Mouse (Mus musculus) cerebellum, adult 11 months (tissue): Measurements from ENCODE around the gene 1700037C18Rik.

Source experiments
- DNase-seq: peaks from one replicate; pipeline ENCODE4 v3.0.0; 2022

1700037C18Rik gene

DNA sequence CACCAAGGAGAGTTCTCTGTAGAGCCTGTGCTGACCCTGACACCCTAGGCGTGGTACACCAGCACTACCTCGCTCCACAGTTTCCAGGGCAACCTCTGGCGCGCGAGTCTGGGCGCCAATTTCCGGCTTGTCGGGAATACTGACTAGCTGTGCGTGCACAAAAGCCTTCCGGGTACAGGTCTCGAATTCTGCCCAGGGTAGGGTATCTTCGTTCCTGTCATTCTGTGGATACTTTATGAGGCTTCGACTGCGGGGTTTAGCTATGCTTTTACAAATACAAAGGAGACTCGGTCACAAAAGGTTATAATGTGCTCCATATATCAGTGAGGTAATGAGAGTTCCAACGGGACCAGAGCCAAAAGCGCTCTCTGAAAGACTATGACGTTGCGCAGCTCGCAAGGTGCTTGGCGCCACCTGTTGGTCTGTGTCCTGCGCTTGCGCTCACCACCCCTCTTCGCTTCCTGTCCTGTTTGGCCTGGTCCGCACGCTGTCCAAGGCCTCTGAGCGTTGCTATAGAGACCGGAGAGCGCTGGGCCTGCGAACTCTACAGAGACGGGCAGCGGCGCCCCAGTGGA lies at the start of gene 1700037C18Rik, which contains the start of gene Cluap1:
TSS of gene 1700037C18Rik (minus strand) at position 153 of the 575 bp plus-strand sequence.
TSS of gene Cluap1 (plus strand) at position 265 of the 575 bp plus-strand sequence.
- peak; percentile 92 for DNase-seq

- peak; percentile 49 for DNase-seq
Measured at GRCm38 (mm10) chr16:3956369-3956768, 47.9 kb upstream of the 1700037C18Rik start.

- DNase-seq = no peak
Measured at GRCm38 (mm10) chr16:3951141-3951540, 42.7 kb upstream of the 1700037C18Rik start.

GRCm38 (mm10) chr16:3934701-3935100 lies 26.2 kb upstream of the 1700037C18Rik start:
- DNase-seq = no peak

- DNase-seq = no peak
Measured at GRCm38 (mm10) chr16:3934091-3934490, 25.6 kb upstream of the 1700037C18Rik start.

DNA sequence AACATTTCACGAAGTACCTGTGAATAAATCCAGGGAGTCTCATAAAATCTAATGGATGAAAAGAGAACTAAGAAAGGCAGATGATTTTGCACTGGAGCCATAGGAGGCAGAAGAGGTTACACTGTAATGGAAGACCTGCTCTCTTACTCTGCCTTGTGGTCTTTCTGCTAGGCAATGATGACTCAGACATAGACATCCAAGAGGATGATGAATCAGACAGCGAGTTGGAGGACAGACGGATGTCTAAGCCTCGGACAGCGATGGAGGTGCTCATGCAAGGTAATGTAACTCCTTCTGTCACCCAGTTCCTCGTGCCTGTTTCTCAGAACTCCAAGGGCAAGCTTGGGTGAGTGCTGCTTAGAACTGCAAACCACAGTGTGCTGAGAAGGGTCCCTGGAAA lies 25.0 kb upstream of the 1700037C18Rik start:
- DNase-seq = no peak

GRCm38 (mm10) chr16:3929151-3929550 lies 20.7 kb upstream of the 1700037C18Rik start:
- DNase-seq = no peak

- no peak for DNase-seq
Measured at GRCm38 (mm10) chr16:3928582-3928981, 20.1 kb upstream of the 1700037C18Rik start.

- DNase-seq = no peak
Measured at GRCm38 (mm10) chr16:3923966-3924365, 15.5 kb upstream of the 1700037C18Rik start.

DNA sequence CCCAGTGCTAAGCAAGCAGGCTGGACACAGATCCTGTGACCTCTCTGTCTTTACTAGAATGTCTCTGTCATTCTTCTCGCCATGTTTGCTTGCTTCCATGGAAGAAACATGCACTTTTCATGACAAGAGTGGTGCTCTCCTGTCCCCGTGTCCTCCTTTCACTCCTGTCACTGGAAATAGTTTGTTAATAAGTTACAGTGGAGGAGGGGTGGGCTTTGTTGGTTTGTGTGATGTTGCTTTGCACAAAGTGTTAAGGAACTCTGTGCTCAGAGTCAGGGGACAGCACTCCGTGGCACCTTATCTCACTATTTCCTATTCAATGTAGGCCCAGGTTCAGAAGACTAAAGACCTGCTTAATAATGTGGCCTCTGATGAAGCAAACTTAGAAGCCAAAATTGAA lies 15.0 kb upstream of the 1700037C18Rik start:
- no peak for DNase-seq

DNA sequence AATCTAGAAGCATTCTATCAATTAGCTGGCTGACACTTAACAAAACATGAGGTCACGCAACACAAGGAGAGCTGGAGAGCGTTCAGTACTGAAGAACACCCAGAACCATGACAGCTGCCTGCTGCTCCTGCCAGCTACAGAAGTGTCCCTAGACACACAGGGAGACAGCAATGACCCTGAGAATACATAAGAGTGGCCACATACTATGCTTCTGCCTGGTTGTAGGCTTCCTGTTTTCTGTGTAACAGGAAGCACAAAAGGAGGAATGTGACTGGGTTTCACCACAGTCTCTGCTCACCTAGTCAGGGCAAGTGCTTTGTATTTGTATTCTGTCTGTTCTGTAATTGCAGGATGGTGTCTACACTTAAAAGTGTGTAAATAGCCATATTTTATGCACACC lies 12.3 kb upstream of the 1700037C18Rik start:
- DNase-seq = no peak

- no peak for DNase-seq
Measured at GRCm38 (mm10) chr16:3909118-3909517, 629 bp upstream of the 1700037C18Rik start.

- DNase-seq = no peak
Measured at GRCm38 (mm10) chr16:3907471-3907870, 1.0 kb downstream of the 1700037C18Rik start.

- DNase-seq = no peak
Measured at GRCm38 (mm10) chr16:3896553-3896952, 11.9 kb downstream of the 1700037C18Rik start.

DNA sequence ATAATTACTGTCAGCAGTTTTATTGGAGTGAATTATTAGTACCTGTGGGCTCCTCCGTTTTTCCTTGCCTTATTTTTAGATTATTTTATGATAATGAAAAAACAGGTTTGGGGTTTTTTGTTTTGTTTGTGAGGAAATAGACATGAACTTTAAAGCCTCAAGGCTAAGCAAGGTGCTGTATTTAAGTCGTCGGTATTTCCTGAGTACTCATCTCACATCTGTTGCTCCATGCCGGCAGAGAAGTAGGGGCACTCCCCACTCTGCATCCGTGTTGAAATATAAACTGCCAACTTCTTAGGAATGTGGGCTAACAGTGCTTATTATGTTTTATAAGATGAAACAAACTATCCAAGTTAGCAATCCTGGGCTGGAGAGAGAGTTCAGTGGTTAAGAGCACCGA lies 12.4 kb downstream of the 1700037C18Rik start:
- no peak for DNase-seq

DNA sequence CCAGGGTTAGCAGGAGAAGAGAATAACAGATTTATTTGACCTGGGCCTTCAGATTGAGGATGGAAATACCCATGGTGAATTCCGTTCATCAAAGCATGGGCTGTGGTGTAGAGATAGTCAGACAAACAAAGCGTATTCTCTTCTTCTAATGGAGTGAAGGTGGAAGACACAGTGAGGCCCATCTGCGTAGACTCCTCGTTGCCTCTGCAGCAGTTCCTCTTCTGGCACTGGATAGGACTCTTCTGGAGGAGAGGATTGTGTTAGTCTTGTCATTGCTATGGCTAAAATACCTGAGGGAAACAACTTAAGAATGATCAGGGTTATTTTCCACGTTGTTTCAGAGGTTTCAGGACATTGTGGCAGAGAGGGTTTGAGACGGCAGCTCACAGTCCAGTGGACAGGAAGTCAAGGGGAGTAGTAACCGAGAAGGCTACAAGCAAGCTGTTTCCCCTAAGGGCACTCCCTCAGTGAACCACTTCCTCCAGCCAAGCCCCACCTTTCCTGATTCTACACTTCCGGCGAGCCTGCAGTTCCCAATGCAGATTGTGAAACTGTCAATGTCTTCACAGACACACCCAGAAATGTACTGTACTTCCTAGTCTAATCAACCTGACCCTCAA lies 13.2 kb downstream of the 1700037C18Rik start:
- no peak for DNase-seq

DNA sequence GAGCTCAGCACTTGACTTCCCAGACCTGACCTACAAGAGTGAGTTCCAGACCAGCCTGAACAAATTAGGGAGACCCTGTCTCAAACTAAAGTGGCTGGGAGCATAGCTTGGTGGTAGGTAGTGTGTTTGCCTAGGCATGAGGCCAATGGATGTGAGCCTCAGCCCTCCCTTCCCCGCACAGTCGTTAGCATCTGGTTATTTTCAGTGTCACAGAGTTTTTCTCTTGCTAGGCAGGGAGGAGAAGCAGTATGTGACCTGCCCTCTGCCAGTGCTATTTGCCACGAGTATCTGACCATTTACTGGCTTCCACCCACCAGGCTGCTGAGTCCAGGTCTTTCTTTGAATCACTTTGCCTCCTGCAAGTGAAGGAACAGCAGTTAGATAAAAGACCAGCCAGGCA lies 14.8 kb downstream of the 1700037C18Rik start:
- no peak for DNase-seq

DNA sequence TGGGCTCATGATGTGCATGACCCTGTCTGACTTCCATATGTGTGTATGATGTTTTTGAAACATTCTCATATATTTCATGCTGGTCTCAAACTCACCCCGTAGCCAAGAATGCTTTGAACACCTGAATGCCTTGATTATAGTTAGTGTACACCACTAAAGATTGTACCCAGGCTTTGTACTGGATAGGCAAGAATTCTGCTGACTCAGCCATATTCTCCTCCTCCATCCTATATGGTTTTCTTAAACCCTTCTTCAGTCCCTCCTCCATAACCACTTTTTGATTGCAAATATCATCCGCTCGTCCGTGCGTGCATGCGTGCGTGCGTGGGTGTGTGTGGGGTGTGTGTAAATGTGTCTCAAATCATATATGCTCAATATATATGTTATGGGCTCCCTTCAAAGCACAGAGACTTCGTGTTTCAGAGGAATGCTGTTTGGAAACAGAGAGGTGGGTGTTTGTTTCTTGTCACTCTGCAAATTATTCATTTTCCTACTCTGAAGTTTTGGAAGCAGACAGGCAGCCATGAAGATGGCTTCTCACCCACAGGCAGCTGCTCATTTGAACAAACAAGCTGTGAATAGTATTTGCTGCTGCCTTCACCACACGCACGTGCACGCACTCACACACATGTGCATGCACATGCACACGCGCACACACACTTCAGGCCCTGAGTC lies 16.7 kb downstream of the 1700037C18Rik start:
- no peak for DNase-seq

- DNase-seq = no peak
Measured at GRCm38 (mm10) chr16:3885065-3885670, 23.3 kb downstream of the 1700037C18Rik start.

DNA sequence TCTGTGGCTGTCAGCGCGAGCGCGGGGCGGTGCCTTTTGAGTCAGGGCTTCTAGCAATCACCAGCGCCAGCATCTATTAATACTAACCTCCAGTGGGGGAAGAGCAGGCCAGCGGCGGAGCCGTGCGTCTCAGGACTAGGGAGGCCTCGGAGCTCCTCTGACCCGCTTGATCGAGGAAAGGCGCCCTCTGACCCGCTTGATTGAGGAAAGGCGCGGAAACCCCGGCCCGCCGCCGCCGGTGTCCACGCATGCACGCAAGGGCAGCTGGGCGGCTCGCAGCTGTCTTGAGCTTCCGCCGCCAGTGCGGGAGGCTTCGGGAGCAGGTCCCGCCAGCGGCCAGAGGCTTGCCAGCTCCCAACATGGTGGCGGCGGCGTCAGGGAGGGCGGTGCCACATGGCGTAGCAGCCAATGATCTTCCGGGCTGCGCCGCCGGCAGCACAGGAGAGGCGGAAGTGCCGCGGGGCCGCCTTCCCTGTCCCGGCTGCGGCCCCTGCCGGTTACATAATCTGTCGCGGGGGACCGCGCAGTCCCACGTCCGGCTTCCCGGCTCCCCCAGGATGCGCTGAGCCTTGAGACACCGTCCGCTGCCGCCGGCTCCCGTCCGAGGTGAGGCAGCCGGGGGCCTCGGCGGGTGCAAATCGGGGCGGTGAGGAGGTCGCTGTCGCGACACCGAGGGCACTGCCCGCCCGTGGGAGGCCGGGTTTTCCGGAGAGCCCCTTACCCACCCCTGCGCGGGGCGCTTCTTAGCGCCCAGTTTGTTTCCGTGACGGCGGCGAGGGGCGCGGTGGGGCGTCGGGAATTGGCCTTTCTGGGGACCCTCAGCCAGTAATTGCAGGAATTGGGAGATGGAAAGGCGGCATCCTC lies 24.1 kb downstream of the 1700037C18Rik start, which contains the start of the genes Zfp597 and Gm20695:
TSS of gene Zfp597 (minus strand) at position 361 of the 864 bp plus-strand sequence.
TSS of gene Gm20695 (plus strand) at position 448 of the 864 bp plus-strand sequence.
- peak; percentile 93 for DNase-seq

GRCm38 (mm10) chr16:3876346-3876745 lies 32.1 kb downstream of the 1700037C18Rik start:
- no peak for DNase-seq
